Mouse (Mus musculus) neural tube, embryonic 12.5 days (tissue): ENCODE results near the gene Dnah10. TPM values are rescaled to one million over a fixed set of nuclear protein-coding genes. Genes with fewer than 3 reads are reported as not detected.
A peak's percentile ranks its signal among the peaks of the same experiment; 100 is the strongest.

Source experiments
- ATAC-seq: fragments of 200-750 bp; cut with Nextera tagmentation; 2 replicates; pipeline ENCODE4 v1.8.0; 2017; ENCODE audit warnings: low read depth, mild to moderate bottlenecking, moderate TSS enrichment, moderate library complexity; ENCODE audit not compliant: low FRiP score
- H3K27ac ChIP-seq: fragments of 300-500 bp; sonication (generic); 2 replicates; pipeline ENCODE4 v1.5.1; 2016
- H3K27me3 ChIP-seq: fragments of 300-500 bp; sonication (generic); replicated peaks from 2 replicates; pipeline ENCODE4 v1.6.1; 2016; ENCODE audit warnings: mild to moderate bottlenecking
- H3K36me3 ChIP-seq: fragments of 300-500 bp; sonication (generic); 2 replicates; pipeline ENCODE4 v1.6.1; 2016; ENCODE audit warnings: mild to moderate bottlenecking
- H3K4me1 ChIP-seq: fragments of 300-500 bp; sonication (generic); 2 replicates; pipeline ENCODE4 v1.6.1; 2016
- H3K4me2 ChIP-seq: fragments of 300-500 bp; sonication (generic); replicated peaks from 2 replicates; pipeline ENCODE4 v1.6.1; 2016; ENCODE audit warnings: mild to moderate bottlenecking
- H3K4me3 ChIP-seq: fragments of 300-500 bp; sonication (generic); 2 replicates; pipeline ENCODE4 v1.5.1; 2016
- H3K9ac ChIP-seq: fragments of 300-500 bp; sonication (generic); 2 replicates; pipeline ENCODE4 v1.6.1; 2016; ENCODE audit warnings: mild to moderate bottlenecking
- H3K9me3 ChIP-seq: fragments of 300-500 bp; sonication (generic); 2 replicates; pipeline ENCODE4 v1.6.1; 2016; ENCODE audit warnings: mild to moderate bottlenecking
- WGBS: fragments of 180-500 bp; shearing (Covaris S2); methylation state at CpG from one replicate; pipeline ENCODE4 v1.1.7; 2016; 5-methylcytosine and 5-hydroxymethylcytosine counted together
- polyA plus RNA-seq: library from polyadenylated mRNA; unstranded; fragments of >200 nt; fragmentation: Nextera tagmentation; extraction: Ambion mirVana; gene quantifications from 2 replicates; pipeline ENCODE4 v1.2.1, GENCODE M21; 2016

Gene Dnah10
- polyA plus RNA-seq, 1 experiment from 2014 or later = 0.15 TPM

- WGBS = 41% methylated on average over 2 of the region's 2 CpGs
- no peaks in the 10 kb centered on the region for H3K9me3 ChIP-seq
Measured at GRCm38 (mm10) chr5:124852294-124852693, 127.4 kb downstream of the Dnah10 start.

GRCm38 (mm10) chr5:124853079-124853478 is 128.2 kb downstream of the Dnah10 start:
- Histone ChIP-seq H3K4me1 (no peaks in the 10 kb centered on the region), H3K27me3 (no peaks in the 10 kb centered on the region), H3K36me3 (no peaks in the 10 kb centered on the region), H3K4me3 (no peak overlapping the region), H3K9me3 (no peaks in the 10 kb centered on the region), H3K9ac (no peak overlapping the region), H3K4me2 (no peak overlapping the region), H3K27ac (no peak overlapping the region)
- 79% methylated on average over 2 of the region's 2 CpGs for WGBS
- ATAC-seq = no peak

More at GRCm38 (mm10) chr5:124852294-124852693, 127.4 kb downstream of the Dnah10 start:
- no peaks in the 10 kb centered on the region for H3K36me3 ChIP-seq
- H3K9ac ChIP-seq = no peak overlapping the region
- no peak overlapping the region for H3K27ac ChIP-seq
- no peaks in the 10 kb centered on the region for H3K27me3 ChIP-seq
- no peak overlapping the region for H3K4me3 ChIP-seq
- no peaks in the 10 kb centered on the region for H3K4me1 ChIP-seq
- H3K4me2 ChIP-seq = no peak overlapping the region
- ATAC-seq = no peak

- 93% methylated on average over 4 of the region's 4 CpGs for WGBS
- Histone ChIP-seq H3K4me3 (no peak overlapping the region), H3K27me3 (no peaks in the 10 kb centered on the region)
Measured at GRCm38 (mm10) chr5:124854202-124854601, 129.3 kb downstream of the Dnah10 start.

DNA sequence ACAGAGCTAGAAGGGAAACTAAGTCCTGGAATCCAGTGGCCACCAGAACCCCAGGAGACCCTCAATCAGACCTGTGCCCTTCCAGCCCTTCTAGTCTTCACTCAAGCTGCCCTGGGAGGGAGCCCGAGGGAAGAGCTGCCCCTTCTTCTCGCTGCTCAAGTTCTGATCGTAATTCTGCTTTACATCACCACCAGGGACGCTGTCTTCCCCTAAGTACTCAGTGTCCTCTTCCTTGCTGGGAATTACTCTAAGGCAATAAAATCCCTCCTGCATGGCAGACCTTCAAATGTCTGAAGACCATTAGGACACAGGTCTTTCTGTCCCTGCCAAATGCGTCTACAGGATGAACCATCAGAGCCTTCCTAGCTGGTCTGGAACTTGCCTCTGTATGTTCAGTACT is 135.1 kb downstream of the Dnah10 start:
- H3K4me1 ChIP-seq = peaks cover 26% of the 10 kb centered on the region
- H3K9ac ChIP-seq = no peak overlapping the region
- no peaks in the 10 kb centered on the region for H3K36me3 ChIP-seq
- peaks cover 9% of the 10 kb centered on the region for H3K27me3 ChIP-seq
- ATAC-seq = no peak
- 5% methylated on average over 5 of the region's 5 CpGs for WGBS
- peak overlapping the region; percentile 34 for H3K4me2 ChIP-seq
- no peaks in the 10 kb centered on the region for H3K9me3 ChIP-seq
- H3K27ac ChIP-seq = no peak overlapping the region
- no peak overlapping the region for H3K4me3 ChIP-seq

More at GRCm38 (mm10) chr5:124854202-124854601, 129.3 kb downstream of the Dnah10 start:
- Histone ChIP-seq H3K9ac (no peak overlapping the region), H3K27ac (no peak overlapping the region), H3K4me1 (no peaks in the 10 kb centered on the region), H3K4me2 (no peak overlapping the region), H3K36me3 (no peaks in the 10 kb centered on the region), H3K9me3 (no peaks in the 10 kb centered on the region)
- ATAC-seq = no peak

GRCm38 (mm10) chr5:124861463-124861862 is 136.6 kb downstream of the Dnah10 start:
- Histone ChIP-seq H3K9me3 (no peaks in the 10 kb centered on the region), H3K36me3 (peaks cover 3% of the 10 kb centered on the region; the same call in 1 of the 2 replicates), H3K4me3 (peak overlapping the region; percentile 97), H3K4me1 (peaks cover 32% of the 10 kb centered on the region), H3K4me2 (peak overlapping the region; percentile 96), H3K9ac (peak overlapping the region; percentile 91), H3K27me3 (peaks cover 9% of the 10 kb centered on the region), H3K27ac (peak overlapping the region; percentile 92)
- under 1% methylated on average over 31 of the region's 33 CpGs for WGBS
- ATAC-seq = no peak

DNA sequence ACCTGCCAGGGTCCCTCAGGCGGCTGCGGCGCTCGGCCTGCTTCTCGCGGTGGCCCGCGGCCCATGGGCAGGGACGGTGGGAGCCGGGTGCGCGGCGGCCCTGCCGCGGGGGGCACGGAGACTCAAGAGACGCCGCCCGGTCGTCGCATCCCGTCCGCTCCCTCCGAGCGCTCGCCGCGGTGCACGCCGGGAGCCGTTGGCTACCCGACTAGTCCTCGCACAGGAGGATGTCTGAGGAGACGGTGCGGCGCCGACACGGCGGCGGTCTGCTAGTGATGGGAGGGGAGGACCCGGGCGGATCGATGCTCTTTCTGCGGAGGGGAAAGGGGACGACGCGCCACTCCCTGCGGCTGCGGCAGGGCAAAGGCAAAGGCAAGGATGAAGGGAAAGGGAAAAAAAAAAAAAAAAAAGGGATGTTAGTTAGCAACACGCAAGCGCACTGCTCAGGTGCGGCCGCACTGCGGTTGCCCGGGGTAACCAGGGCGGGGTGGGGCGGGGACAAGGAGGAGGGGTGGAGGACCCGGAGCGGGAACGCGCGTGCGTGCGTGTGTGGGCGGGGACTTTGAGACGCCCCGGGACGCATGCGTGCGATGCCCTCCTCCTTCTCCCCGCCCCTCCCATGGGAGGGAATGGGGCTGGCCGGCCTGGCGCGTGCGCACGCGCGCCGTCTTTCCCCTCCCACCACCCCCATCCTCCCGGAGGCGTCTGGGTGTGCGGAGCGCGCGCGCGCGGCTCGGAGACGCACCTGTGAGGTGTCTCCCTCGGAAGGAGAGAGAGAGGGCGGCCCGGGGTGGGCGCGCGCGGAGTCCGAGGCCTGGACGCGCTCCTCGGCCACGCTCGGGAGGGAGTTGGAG is 137.4 kb downstream of the Dnah10 start, which contains the start of the genes Ccdc92 and Zfp664:
Ccdc92 (minus strand) TSS at position 412 of the 854 bp plus-strand sequence.
Zfp664 (plus strand) TSS at position 679 of the 854 bp plus-strand sequence.
- Histone ChIP-seq H3K9me3 (no peaks in the 10 kb centered on the region), H3K27ac (peak within 1 kb of the TSS; percentile 92), H3K4me2 (peak within 1 kb of the TSS; percentile 96), H3K9ac (peak within 1 kb of the TSS; percentile 96), H3K27me3 (peaks cover 9% of the 10 kb centered on the region), H3K4me3 (peak within 1 kb of the TSS; percentile 97), H3K36me3 (peaks cover 3% of the 10 kb centered on the region; the same call in 1 of the 2 replicates), H3K4me1 (peaks cover 37% of the 10 kb centered on the region)
- ATAC-seq = peak; percentile 93
- under 1% methylated on average over 100 of the region's 103 CpGs for WGBS

DNA sequence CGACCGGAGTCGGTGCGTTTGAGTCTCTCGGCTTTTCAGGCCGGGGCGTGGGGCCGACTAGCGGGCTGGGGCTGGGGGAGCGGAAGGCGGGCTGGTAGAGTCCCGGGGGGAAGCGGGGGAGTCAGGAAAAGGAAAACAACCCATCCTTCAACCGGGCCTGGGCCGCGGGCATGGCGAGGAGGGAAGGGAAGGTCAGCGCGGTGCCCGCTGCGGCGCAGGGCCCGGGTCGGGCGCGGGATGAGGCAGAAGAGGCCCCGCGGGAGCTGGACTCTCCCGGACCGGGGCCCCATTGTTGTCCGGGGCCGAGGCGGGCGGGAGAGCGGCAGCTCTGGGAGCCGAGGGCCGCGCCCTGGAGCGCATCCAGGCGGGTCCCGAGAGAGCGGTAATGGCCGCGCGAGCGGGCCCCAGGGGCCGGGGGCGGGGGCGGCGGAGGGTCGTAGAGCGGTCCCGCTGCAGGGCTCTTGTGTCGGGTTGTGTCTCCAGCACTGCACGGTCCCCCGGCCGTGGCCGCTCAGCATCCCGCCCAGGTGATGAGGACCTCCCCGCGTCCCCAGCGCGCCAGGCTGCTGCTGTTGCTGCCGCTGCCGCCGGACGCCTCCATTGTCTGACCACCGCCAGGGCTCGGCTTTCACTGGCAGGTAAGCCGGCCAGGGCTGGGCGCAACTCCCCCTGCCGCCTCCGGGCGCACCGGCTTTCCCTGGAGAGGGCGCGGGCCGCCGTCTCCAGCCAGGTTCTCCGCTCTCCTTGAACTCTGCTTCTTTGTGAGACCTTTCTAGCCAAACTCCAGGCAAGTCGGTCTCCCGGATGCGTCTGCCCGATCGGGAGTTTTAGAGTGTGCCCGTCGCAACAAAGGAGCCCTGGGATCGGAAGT is 138.2 kb downstream of the Dnah10 start:
- peaks cover 9% of the 10 kb centered on the region for H3K27me3 ChIP-seq
- under 1% methylated on average over 68 of the region's 88 CpGs for WGBS
- peaks cover 37% of the 10 kb centered on the region for H3K4me1 ChIP-seq
- peak overlapping the region; percentile 96 for H3K9ac ChIP-seq
- H3K9me3 ChIP-seq = no peaks in the 10 kb centered on the region
- peak; percentile 64 for ATAC-seq
- H3K4me2 ChIP-seq = peak overlapping the region; percentile 96
- peak overlapping the region; percentile 97 for H3K4me3 ChIP-seq
- peak overlapping the region; percentile 90 for H3K27ac ChIP-seq
- H3K36me3 ChIP-seq = peaks cover 11% of the 10 kb centered on the region

GRCm38 (mm10) chr5:124868981-124869380 is 144.1 kb downstream of the Dnah10 start:
- H3K9me3 ChIP-seq = no peaks in the 10 kb centered on the region
- peaks cover 27% of the 10 kb centered on the region for H3K4me1 ChIP-seq
- no peak overlapping the region for H3K27ac ChIP-seq
- H3K27me3 ChIP-seq = no peaks in the 10 kb centered on the region
- H3K4me3 ChIP-seq = no peak overlapping the region
- WGBS = 51% methylated on average over 4 of the region's 4 CpGs
- peaks cover 19% of the 10 kb centered on the region for H3K36me3 ChIP-seq
- no peak for ATAC-seq
- H3K9ac ChIP-seq = no peak overlapping the region
- H3K4me2 ChIP-seq = no peak overlapping the region

- H3K36me3 ChIP-seq = peaks cover 35% of the 10 kb centered on the region
- H3K27me3 ChIP-seq = no peaks in the 10 kb centered on the region
- no peaks in the 10 kb centered on the region for H3K9me3 ChIP-seq
- ATAC-seq = no peak
- WGBS = 78% methylated on average over 2 of the region's 2 CpGs
- H3K4me1 ChIP-seq = peaks cover 8% of the 10 kb centered on the region; the same call in 1 of the 2 replicates
- no peak overlapping the region for H3K27ac ChIP-seq
- H3K4me3 ChIP-seq = no peak overlapping the region
- H3K9ac ChIP-seq = no peak overlapping the region
- H3K4me2 ChIP-seq = no peak overlapping the region
Measured at GRCm38 (mm10) chr5:124872033-124872432, 147.1 kb downstream of the Dnah10 start.

DNA sequence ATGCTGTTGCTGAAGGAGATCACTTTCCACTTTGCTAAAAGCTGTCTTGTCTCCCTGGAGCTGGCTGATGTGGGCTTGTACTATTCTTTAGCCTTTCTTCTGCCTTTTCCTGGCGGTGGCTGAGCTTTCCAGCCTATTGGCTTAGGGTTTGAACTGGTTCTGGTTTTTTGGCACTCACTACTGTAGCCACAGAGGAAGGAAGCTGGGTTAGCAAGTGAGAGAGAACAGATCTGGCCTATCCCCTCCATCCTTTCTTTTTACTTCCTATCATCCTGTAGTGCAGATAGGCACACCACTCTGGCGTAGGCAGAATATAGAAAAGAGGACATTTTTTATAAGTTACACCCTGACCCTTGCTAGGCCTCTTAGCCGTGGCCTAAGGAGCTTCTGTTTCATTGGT is 148.2 kb downstream of the Dnah10 start:
- 89% methylated on average over 3 of the region's 3 CpGs for WGBS
- H3K27ac ChIP-seq = no peak overlapping the region

DNA sequence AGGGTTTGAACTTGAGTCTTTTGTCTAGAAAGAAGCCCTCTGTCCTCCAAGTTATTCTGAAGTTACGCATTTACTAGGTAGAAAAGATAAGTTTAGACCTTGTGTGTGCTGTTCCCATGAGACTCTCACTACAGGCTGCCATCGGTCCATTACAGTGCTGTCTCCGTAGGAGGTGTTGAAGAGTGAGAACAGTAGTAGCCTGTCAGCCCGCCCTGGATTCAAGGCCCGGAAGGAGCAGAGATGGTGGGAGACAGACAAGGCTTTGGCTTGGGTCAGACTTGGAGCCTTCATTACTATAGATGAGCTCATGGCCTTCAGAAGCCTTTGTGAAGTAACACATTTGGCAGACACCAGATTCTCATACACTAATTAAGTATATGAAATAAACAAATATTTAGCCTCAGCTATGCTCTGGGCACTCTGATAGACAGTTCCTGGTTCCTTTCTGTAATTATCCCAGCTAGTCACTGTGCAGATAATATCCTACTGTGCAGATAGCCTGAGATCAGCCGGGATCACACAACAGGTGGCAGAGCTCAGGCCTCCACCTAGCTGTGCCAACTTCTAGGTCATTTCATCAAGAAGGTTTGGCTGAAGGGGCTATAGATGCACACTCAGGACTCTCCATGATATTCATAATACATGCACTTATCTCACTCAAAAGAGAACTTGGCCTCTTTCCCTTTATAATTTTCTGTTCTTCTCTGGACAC is 149.2 kb downstream of the Dnah10 start:
- Histone ChIP-seq H3K4me2 (no peak overlapping the region), H3K4me3 (no peak overlapping the region), H3K27me3 (no peaks in the 10 kb centered on the region), H3K9me3 (no peaks in the 10 kb centered on the region), H3K9ac (no peak overlapping the region), H3K4me1 (peaks cover 10% of the 10 kb centered on the region; the same call in 1 of the 2 replicates), H3K36me3 (peaks cover 35% of the 10 kb centered on the region; the same call in 1 of the 2 replicates), H3K27ac (no peak overlapping the region)
- ATAC-seq = no peak
- WGBS = 94% methylated on average over 6 of the region's 6 CpGs

More for the DNA sequence above, 148.2 kb downstream of the Dnah10 start:
- ATAC-seq = no peak
- H3K36me3 ChIP-seq = peaks cover 30% of the 10 kb centered on the region; the same call in 1 of the 2 replicates
- H3K4me2 ChIP-seq = no peak overlapping the region
- H3K4me3 ChIP-seq = no peak overlapping the region
- no peaks in the 10 kb centered on the region for H3K27me3 ChIP-seq
- H3K9ac ChIP-seq = no peak overlapping the region
- H3K9me3 ChIP-seq = no peaks in the 10 kb centered on the region
- peaks cover 8% of the 10 kb centered on the region; the same call in 1 of the 2 replicates for H3K4me1 ChIP-seq
